Mouse (Mus musculus) embryonic facial prominence, embryonic 14.5 days (tissue): ENCODE results near the gene Neurl1a. TPM values are rescaled to one million over a fixed set of nuclear protein-coding genes. Genes with fewer than 3 reads are reported as not detected.
A peak's percentile ranks its signal among the peaks of the same experiment; 100 is the strongest.

Source experiments
- ATAC-seq: fragments of 200-750 bp; cut with Nextera tagmentation; 2 replicates; pipeline ENCODE4 v1.8.0; 2017; ENCODE audit warnings: low read depth, moderate number of reproducible peaks, moderate TSS enrichment
- DNase-seq: peaks from one replicate; pipeline ENCODE4 v3.0.0-alpha.2; 2015; ENCODE audit warnings: low spot score
- H3K27ac ChIP-seq: fragments of 300-500 bp; sonication (generic); replicated peaks from 2 replicates; pipeline ENCODE4 v1.5.1; 2014; ENCODE audit warnings: low read depth, mild to moderate bottlenecking, low read length, moderate library complexity
- H3K27me3 ChIP-seq: fragments of 300-500 bp; sonication (generic); replicated peaks from 2 replicates; pipeline ENCODE4 v1.6.1; 2014; ENCODE audit warnings: low read length; ENCODE audit not compliant: control insufficient read depth, insufficient read depth
- H3K36me3 ChIP-seq: fragments of 300-500 bp; sonication (generic); 2 replicates; pipeline ENCODE4 v1.6.1; 2014; ENCODE audit warnings: low read length, mixed read lengths; ENCODE audit not compliant: control insufficient read depth, insufficient read depth
- H3K4me1 ChIP-seq: fragments of 300-500 bp; sonication (generic); 2 replicates; pipeline ENCODE4 v1.6.1; 2014; ENCODE audit warnings: antibody characterized with exemption, low read length; ENCODE audit not compliant: control insufficient read depth, insufficient read depth
- H3K4me2 ChIP-seq: fragments of 300-500 bp; sonication (generic); 2 replicates; pipeline ENCODE4 v1.6.1; 2014; ENCODE audit warnings: low read depth, mild to moderate bottlenecking, low read length, moderate library complexity, mixed read lengths
- H3K4me3 ChIP-seq: fragments of 300-500 bp; sonication (generic); 2 replicates; pipeline ENCODE4 v1.5.1; 2014; ENCODE audit warnings: low read depth, mild to moderate bottlenecking, low read length
- H3K9ac ChIP-seq: fragments of 300-500 bp; sonication (generic); 2 replicates; pipeline ENCODE4 v1.6.1; 2014; ENCODE audit warnings: low read depth, mild to moderate bottlenecking, low read length, moderate library complexity, mixed read lengths
- H3K9me3 ChIP-seq: fragments of 300-500 bp; sonication (generic); 2 replicates; pipeline ENCODE4 v1.6.1; 2016; ENCODE audit warnings: low read length; ENCODE audit not compliant: control insufficient read depth
- WGBS: fragments of 180-500 bp; shearing (Covaris S2); extraction: QIAGEN DNeasy Blood & Tissue Kit; methylation state at CpG from one replicate; pipeline ENCODE4 v1.1.7; 2014; 5-methylcytosine and 5-hydroxymethylcytosine counted together
- polyA plus RNA-seq: library from polyadenylated mRNA; unstranded; fragments of >200 nt; fragmentation: Nextera tagmentation; extraction: Ambion mirVana; gene quantifications from 2 replicates; pipeline ENCODE4 v1.2.1, GENCODE M21; 2014

The Neurl1a gene
- polyA plus RNA-seq, 1 experiment from 2014 or later = 8.2 TPM

- H3K9me3 ChIP-seq = no peaks in the 10 kb centered on the region
- WGBS = 45% methylated on average over 11 of the region's 11 CpGs
- ATAC-seq = peak; percentile 68
- no peak overlapping the region for H3K4me2 ChIP-seq
- H3K36me3 ChIP-seq = peaks cover 54% of the 10 kb centered on the region
- DNase-seq = peak; percentile 77
- no peaks in the 10 kb centered on the region for H3K4me1 ChIP-seq
- H3K27ac ChIP-seq = no peak overlapping the region; the same call in 1 of the 2 replicates
- no peak overlapping the region for H3K4me3 ChIP-seq
- no peak overlapping the region for H3K9ac ChIP-seq
- no peaks in the 10 kb centered on the region for H3K27me3 ChIP-seq
Observed at GRCm38 (mm10) chr19:47264322-47265092, 85.9 kb downstream of the Neurl1a start.

DNA sequence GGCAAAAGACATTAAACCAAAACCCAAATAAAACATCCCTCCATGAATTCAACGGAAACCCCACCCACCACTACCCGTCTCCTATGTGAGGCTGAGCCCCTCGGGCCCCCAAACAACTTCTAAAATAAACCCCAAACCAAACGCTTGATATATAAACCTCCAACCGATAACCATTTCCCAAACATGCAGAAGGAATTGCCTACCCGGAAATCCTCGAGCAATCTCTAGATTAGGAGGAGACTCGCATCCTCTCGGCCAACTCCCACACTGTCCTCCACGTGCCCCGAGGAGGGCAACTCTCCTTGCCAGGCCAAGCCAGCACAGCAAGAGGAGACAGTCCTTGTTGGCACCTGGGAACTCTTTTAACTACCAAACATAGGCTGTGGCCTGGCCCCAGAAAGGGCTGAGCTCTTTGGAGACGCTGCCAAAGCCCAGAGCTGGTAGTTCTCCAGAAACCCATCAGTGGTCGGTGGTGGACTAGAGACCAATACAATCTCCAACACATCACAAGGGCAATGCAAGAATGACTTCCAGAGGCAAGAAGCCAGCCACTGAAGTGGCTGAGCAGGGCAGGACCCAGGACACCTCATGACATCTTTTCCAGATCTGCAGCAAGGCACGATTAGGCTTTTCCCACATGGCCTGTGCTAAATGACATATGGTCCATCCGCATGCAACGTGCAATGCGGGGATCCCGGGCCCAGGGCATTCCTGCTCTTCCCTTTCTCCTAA, 87.6 kb downstream of the Neurl1a start:
- Histone ChIP-seq H3K4me3 (no peak overlapping the region), H3K36me3 (peaks cover 63% of the 10 kb centered on the region), H3K9ac (no peak overlapping the region), H3K4me1 (peaks cover 2% of the 10 kb centered on the region; the same call in 1 of the 2 replicates), H3K27ac (no peak overlapping the region), H3K9me3 (no peaks in the 10 kb centered on the region), H3K27me3 (no peaks in the 10 kb centered on the region), H3K4me2 (no peak overlapping the region)
- DNase-seq = no peak
- no peak for ATAC-seq
- WGBS = 85% methylated on average over 18 of the region's 18 CpGs

GRCm38 (mm10) chr19:47267066-47267465, 88.4 kb downstream of the Neurl1a start:
- H3K36me3 ChIP-seq = peaks cover 72% of the 10 kb centered on the region
- no peak overlapping the region for H3K4me3 ChIP-seq
- no peak for ATAC-seq
- H3K4me2 ChIP-seq = no peak overlapping the region
- no peaks in the 10 kb centered on the region for H3K9me3 ChIP-seq
- no peaks in the 10 kb centered on the region for H3K27me3 ChIP-seq
- peaks cover 3% of the 10 kb centered on the region; the same call in 1 of the 2 replicates for H3K4me1 ChIP-seq
- no peak for DNase-seq
- no peak overlapping the region for H3K9ac ChIP-seq
- 89% methylated on average over 19 of the region's 21 CpGs for WGBS
- H3K27ac ChIP-seq = no peak overlapping the region

DNA sequence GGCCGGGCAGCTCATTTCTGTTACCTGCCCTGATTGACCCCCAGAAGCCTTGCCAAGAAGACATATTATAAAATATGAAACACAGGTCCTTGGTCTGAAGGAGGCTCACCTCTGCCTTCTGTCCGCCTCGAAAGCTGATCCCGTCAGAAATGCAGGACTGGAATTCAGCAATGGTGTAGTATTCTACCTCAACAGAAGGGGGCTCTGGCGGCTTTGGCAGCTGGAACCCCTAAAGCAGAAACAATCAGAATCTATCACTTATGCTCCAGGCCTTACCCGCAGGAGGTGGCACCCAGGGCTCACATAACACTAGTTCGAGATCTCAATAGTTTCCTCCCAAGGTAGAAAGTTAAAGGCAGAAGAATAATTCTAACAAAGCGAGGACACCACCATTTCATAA, 91.1 kb downstream of the Neurl1a start:
- Histone ChIP-seq H3K36me3 (peaks cover 90% of the 10 kb centered on the region), H3K4me3 (no peak overlapping the region), H3K9ac (no peak overlapping the region), H3K4me1 (peaks cover 3% of the 10 kb centered on the region; the same call in 1 of the 2 replicates), H3K4me2 (no peak overlapping the region), H3K9me3 (no peaks in the 10 kb centered on the region), H3K27ac (no peak overlapping the region), H3K27me3 (no peaks in the 10 kb centered on the region)
- DNase-seq (no peak), ATAC-seq (no peak)
- WGBS = 50% methylated on average over 8 of the region's 8 CpGs

DNA sequence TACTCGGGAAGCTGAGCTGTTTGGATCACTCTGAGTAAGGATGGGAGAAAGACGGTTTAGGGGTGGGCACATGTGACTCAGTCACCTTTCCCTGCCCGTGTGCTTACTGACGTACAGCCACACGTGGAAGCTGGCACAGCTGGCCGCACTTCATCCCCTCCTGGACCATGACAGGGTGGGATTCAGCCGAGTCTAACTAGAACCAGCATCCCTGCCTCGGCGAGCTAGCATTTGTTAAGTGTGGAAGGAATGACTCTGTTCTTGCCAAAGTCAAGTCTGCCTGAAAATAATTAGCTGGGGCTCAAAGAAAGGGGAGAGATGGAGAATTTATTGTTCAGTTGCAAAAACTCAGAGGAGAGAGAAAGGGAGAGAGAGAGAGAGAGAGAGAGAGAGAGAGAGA, 91.9 kb downstream of the Neurl1a start:
- Histone ChIP-seq H3K36me3 (peaks cover 92% of the 10 kb centered on the region), H3K27me3 (no peaks in the 10 kb centered on the region), H3K27ac (peak overlapping the region; percentile 71; the same call in 1 of the 2 replicates), H3K9me3 (no peaks in the 10 kb centered on the region), H3K9ac (no peak overlapping the region), H3K4me3 (no peak overlapping the region), H3K4me2 (no peak overlapping the region), H3K4me1 (peaks cover 3% of the 10 kb centered on the region; the same call in 1 of the 2 replicates)
- WGBS = 57% methylated on average over 9 of the region's 9 CpGs
- DNase-seq = peak; percentile 68
- no peak for ATAC-seq

DNA sequence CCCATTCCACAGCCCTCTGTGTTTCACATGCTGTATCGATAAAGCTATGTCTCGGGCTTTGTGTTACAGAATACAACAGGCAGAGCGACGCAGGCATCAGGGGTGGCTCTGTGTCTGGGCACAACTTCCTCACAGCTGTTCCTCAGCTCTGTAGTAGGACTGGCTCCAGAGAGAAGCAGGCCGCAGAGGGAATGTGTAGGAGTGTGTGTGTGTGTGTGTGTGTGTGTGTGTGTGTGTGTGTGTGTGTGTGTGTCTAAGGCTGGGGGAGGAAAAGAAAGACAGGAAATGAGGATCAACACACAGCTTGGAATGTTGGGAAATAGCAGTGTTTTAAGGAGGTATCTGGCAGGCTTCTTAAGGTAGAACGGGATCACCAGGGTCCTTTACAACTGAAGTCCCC, 98.1 kb downstream of the Neurl1a start:
- no peak overlapping the region; the same call in 1 of the 2 replicates for H3K27ac ChIP-seq
- H3K9ac ChIP-seq = no peak overlapping the region
- no peaks in the 10 kb centered on the region for H3K9me3 ChIP-seq
- peaks cover 91% of the 10 kb centered on the region for H3K36me3 ChIP-seq
- no peak overlapping the region for H3K4me3 ChIP-seq
- H3K27me3 ChIP-seq = no peaks in the 10 kb centered on the region
- H3K4me1 ChIP-seq = peaks cover 10% of the 10 kb centered on the region
- DNase-seq (peak; percentile 40), ATAC-seq (no peak)
- WGBS = 75% methylated on average over 6 of the region's 6 CpGs
- no peak overlapping the region for H3K4me2 ChIP-seq

DNA sequence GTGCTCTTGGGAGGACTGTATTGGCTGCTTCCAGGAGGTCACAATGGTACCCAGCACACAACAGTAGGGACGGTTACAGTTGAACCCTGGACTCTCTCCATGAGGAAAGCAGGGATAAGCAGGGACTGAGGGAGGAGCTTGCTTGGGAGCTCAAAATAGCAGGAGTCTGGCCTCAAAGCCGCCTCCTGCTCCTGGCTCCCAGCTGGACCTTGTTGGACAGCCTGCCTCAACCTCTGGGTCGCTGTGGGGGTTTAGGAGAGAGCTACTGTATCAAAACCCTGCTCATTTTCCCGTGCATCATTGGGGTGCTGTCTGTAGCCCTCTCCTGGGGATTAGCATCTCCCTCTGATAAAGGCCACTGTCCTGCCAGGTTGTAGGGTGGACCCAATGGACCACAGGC, 100.8 kb downstream of the Neurl1a start:
- Histone ChIP-seq H3K27me3 (no peaks in the 10 kb centered on the region), H3K4me3 (no peak overlapping the region), H3K4me2 (no peak overlapping the region), H3K4me1 (peaks cover 10% of the 10 kb centered on the region), H3K9ac (no peak overlapping the region), H3K9me3 (no peaks in the 10 kb centered on the region), H3K36me3 (peaks cover 90% of the 10 kb centered on the region), H3K27ac (peak overlapping the region; percentile 77)
- ATAC-seq (no peak), DNase-seq (no peak)
- WGBS = 73% methylated on average over 4 of the region's 4 CpGs

DNA sequence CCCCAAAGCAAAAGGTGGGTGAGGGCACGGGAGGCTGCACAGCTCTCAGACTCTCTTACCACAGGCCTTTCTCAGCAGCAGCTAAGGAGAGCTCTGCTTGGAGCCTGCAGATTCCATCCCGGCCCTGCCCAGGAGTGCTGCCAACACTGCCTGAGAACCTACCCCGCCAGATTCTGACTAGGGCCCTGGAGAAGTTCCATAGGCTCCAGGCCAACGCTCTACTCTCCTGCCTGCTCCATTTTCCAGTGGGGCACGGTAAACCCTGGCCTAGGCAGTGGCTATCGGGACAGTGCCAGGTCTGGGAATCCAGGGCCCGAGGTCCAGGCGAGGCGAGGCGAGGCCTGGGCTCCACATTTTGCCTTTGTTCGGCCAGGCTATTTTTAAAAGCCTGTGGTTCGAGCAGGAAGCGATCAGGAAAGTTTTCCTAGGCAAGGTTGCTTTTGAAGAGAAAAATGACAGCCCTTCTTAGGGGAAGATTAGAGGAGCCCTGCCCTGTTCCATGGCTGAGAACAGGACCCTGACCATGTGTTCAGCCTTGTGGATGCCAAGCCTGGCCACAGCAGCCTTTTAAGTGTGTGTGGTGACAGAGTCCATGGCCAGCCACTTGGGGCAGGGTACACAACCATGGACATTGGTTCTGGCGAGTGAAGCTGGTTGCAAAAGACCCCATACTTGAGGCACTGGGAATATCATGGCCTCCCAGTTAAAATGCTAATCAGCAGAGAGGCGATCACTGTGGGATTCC, 101.3 kb downstream of the Neurl1a start:
- peak; percentile 24; the same call in 1 of the 2 replicates for ATAC-seq

More for the DNA sequence above, 101.3 kb downstream of the Neurl1a start:
- peak; percentile 81 for DNase-seq
- H3K9ac ChIP-seq = no peak overlapping the region
- peaks cover 10% of the 10 kb centered on the region for H3K4me1 ChIP-seq
- H3K9me3 ChIP-seq = no peaks in the 10 kb centered on the region
- H3K27ac ChIP-seq = peak overlapping the region; percentile 77
- no peak overlapping the region for H3K4me2 ChIP-seq
- H3K4me3 ChIP-seq = no peak overlapping the region
- H3K36me3 ChIP-seq = peaks cover 90% of the 10 kb centered on the region
- 80% methylated on average over 15 of the region's 15 CpGs for WGBS
- H3K27me3 ChIP-seq = no peaks in the 10 kb centered on the region
